Mouse (Mus musculus) CH12.LX (cell line): Measurements from ENCODE around the gene Ciao2a. TPM values are rescaled to one million over a fixed set of nuclear protein-coding genes. Genes with fewer than 3 reads are reported as not detected.
A peak's percentile ranks its signal among the peaks of the same experiment; 100 is the strongest.

Experiments
- DNase-seq: peaks from one replicate; pipeline ENCODE4 v3.0.0-alpha.2; 2013; ENCODE audit errors: extremely low read depth
- H3K27ac ChIP-seq: 2 replicates; pipeline ENCODE4 v1.5.1; 2012; ENCODE audit warnings: low read depth, mild to moderate bottlenecking, control low read depth, moderate library complexity; ENCODE audit not compliant: insufficient read depth
- H3K27me3 ChIP-seq: replicated peaks from 2 replicates; pipeline ENCODE3; 2012; ENCODE audit warnings: inconsistent platforms
- H3K36me3 ChIP-seq, 2 experiments: replicated peaks in 1 of 2; 2 replicates each; pipeline versions ENCODE3 to v1.6.1; 2012; ENCODE audit warnings: inconsistent platforms in 1 of 2, low read length in 1 of 2, mild to moderate bottlenecking in 1 of 2, mixed read lengths in 1 of 2, moderate library complexity in 1 of 2; ENCODE audit not compliant: control insufficient read depth in 1 of 2, insufficient read depth in 1 of 2
- H3K4me1 ChIP-seq, 2 experiments: 2 replicates each; pipeline ENCODE4 v1.6.1; 2012; ENCODE audit warnings: inconsistent platforms in 1 of 2, moderate library complexity in 1 of 2; ENCODE audit not compliant: insufficient read depth in 2 of 2, control insufficient read depth in 1 of 2
- H3K4me2 ChIP-seq: 2 replicates; pipeline ENCODE4 v1.6.1; 2012; ENCODE audit warnings: low read depth, mild to moderate bottlenecking, control low read depth; ENCODE audit not compliant: poor library complexity, insufficient read depth, severe bottlenecking
- H3K4me3 ChIP-seq, 3 experiments: fragments of 150-350 bp in 1 of 3; sonication (generic) in 1 of 3; replicated peaks in 1 of 3; 2 replicates each; pipeline versions ENCODE3 to v1.5.1; 2011 to 2012; ENCODE audit warnings: low read depth in 2 of 3, low read length in 2 of 3, mild to moderate bottlenecking in 2 of 3, moderate library complexity in 2 of 3, control low read depth in 1 of 3, improper control_type of control experiment in 1 of 3, inconsistent platforms in 1 of 3, mixed read lengths in 1 of 3; ENCODE audit not compliant: poor library complexity in 1 of 3
- H3K79me2 ChIP-seq: replicated peaks from 2 replicates; pipeline ENCODE4 v1.6.1; 2012; ENCODE audit warnings: mild to moderate bottlenecking, moderate library complexity; ENCODE audit not compliant: control insufficient read depth, poor library complexity, insufficient read depth, severe bottlenecking; ENCODE audit errors: extremely low read depth
- H3K9ac ChIP-seq: 2 replicates; pipeline ENCODE4 v1.6.1; 2012; ENCODE audit warnings: low read depth, mild to moderate bottlenecking, control low read depth, moderate library complexity; ENCODE audit not compliant: insufficient read depth
- H3K9me3 ChIP-seq: replicated peaks from 2 replicates; pipeline ENCODE3; 2012; ENCODE audit warnings: low read length, inconsistent platforms, mixed read lengths
- BHLHE40 ChIP-seq: IDR thresholded peaks from 2 replicates; pipeline ENCODE4 v1.6.1; 2011; ENCODE audit warnings: mild to moderate bottlenecking, low read depth, low read length, improper control_type of control experiment
- CHD2 ChIP-seq: IDR thresholded peaks from 2 replicates; pipeline ENCODE4 v1.6.1; 2011; ENCODE audit warnings: low read length, improper control_type of control experiment
- ELF1 ChIP-seq: IDR thresholded peaks from 2 replicates; pipeline ENCODE4 v1.6.1; 2014; ENCODE audit warnings: low read depth, mild to moderate bottlenecking, inconsistent platforms, low read length, improper control_type of control experiment
- ETS1 ChIP-seq: conservative IDR thresholded peaks from 2 replicates; pipeline ENCODE4 v1.6.1; 2012; ENCODE audit warnings: low read depth, mild to moderate bottlenecking, inconsistent platforms, low read length, improper control_type of control experiment, moderate library complexity
- HCFC1 ChIP-seq: IDR thresholded peaks from 2 replicates; pipeline ENCODE4 v1.6.1; 2012; ENCODE audit warnings: low read depth, mild to moderate bottlenecking, inconsistent platforms, low read length, improper control_type of control experiment
- IRF4 ChIP-seq: IDR thresholded peaks from 2 replicates; pipeline ENCODE4 v1.6.1; 2014; ENCODE audit warnings: low read depth, mild to moderate bottlenecking, inconsistent platforms, low read length, improper control_type of control experiment
- JUND ChIP-seq: conservative IDR thresholded peaks from 2 replicates; pipeline ENCODE4 v1.6.1; 2011; ENCODE audit warnings: low read depth, low read length, improper control_type of control experiment
- KAT2A ChIP-seq: IDR thresholded peaks from 2 replicates; pipeline ENCODE4 v1.6.1; 2012; ENCODE audit warnings: low read length, improper control_type of control experiment, inconsistent platforms; ENCODE audit not compliant: insufficient replicate concordance
- MAX ChIP-seq: IDR thresholded peaks from 2 replicates; pipeline ENCODE4 v1.6.1; 2011; ENCODE audit warnings: low read length, improper control_type of control experiment
- MXI1 ChIP-seq: IDR thresholded peaks from 2 replicates; pipeline ENCODE4 v1.6.1; 2011; ENCODE audit warnings: mild to moderate bottlenecking, low read depth, low read length, improper control_type of control experiment
- MYC ChIP-seq: IDR thresholded peaks from 2 replicates; pipeline ENCODE4 v1.6.1; 2011; ENCODE audit warnings: low read depth, mild to moderate bottlenecking, improper control_type of control experiment, low read length
- NELFE ChIP-seq: IDR thresholded peaks from 2 replicates; pipeline ENCODE4 v1.6.1; 2011; ENCODE audit warnings: low read depth, low read length, improper control_type of control experiment
- NRF1 ChIP-seq: IDR thresholded peaks from 2 replicates; pipeline ENCODE4 v1.6.1; 2014; ENCODE audit warnings: low read depth, mild to moderate bottlenecking, inconsistent platforms, low read length, improper control_type of control experiment, moderate library complexity
- PAX5 ChIP-seq: IDR thresholded peaks from 2 replicates; pipeline ENCODE4 v1.6.1; 2012; ENCODE audit warnings: low read length, inconsistent platforms, mixed read lengths
- POLR2A ChIP-seq: IDR thresholded peaks from 2 replicates; pipeline ENCODE4 v1.6.1; 2011; ENCODE audit warnings: low read depth, mild to moderate bottlenecking, improper control_type of control experiment, low read length
- POLR2AphosphoS2 ChIP-seq: IDR thresholded peaks from 2 replicates; pipeline ENCODE4 v1.6.1; 2011; ENCODE audit warnings: low read depth, low read length, improper control_type of control experiment
- SIN3A ChIP-seq: IDR thresholded peaks from 2 replicates; pipeline ENCODE4 v1.6.1; 2012; ENCODE audit warnings: low read length, improper control_type of control experiment, inconsistent platforms
- SMC3 ChIP-seq: IDR thresholded peaks from 2 replicates; pipeline ENCODE4 v1.6.1; 2011; ENCODE audit warnings: low read depth, low read length, improper control_type of control experiment
- TBP ChIP-seq: conservative IDR thresholded peaks from 2 replicates; pipeline ENCODE4 v1.6.1; 2011; ENCODE audit warnings: low read depth, low read length, improper control_type of control experiment
- TCF12 ChIP-seq: IDR thresholded peaks from 2 replicates; pipeline ENCODE4 v1.6.1; 2014; ENCODE audit warnings: low read depth, mild to moderate bottlenecking, inconsistent platforms, low read length, improper control_type of control experiment
- UBTF ChIP-seq: IDR thresholded peaks from 2 replicates; pipeline ENCODE4 v1.6.1; 2012; ENCODE audit warnings: low read depth, mild to moderate bottlenecking, inconsistent platforms, low read length, improper control_type of control experiment, moderate library complexity
- USF1 ChIP-seq: IDR thresholded peaks from 2 replicates; pipeline ENCODE4 v1.6.1; 2014; ENCODE audit warnings: low read depth, mild to moderate bottlenecking, inconsistent platforms, low read length, improper control_type of control experiment
- ZMIZ1 ChIP-seq: IDR thresholded peaks from 2 replicates; pipeline ENCODE4 v1.6.1; 2012; ENCODE audit warnings: low read depth, mild to moderate bottlenecking, inconsistent platforms, low read length, improper control_type of control experiment
- ZNF384 ChIP-seq: IDR thresholded peaks from 2 replicates; pipeline ENCODE4 v1.6.1; 2012; ENCODE audit warnings: low read depth, low read length, improper control_type of control experiment, inconsistent platforms
- dilution Hi-C: fragments of 300-500 bp; cut with MboI; formaldehyde crosslinking; loops from 2 replicates; pipeline ENCODE4 v1.14.3; 2020; ENCODE audit warnings: low sequenced_read_pairs; ENCODE audit not compliant: extremely low pct_unique_long_range_greater_than_20kb, extremely low pct_ligation_motif_present
- in situ Hi-C: fragments of 300-500 bp; cut with MboI; formaldehyde crosslinking; loops from 3 replicates; pipeline ENCODE4 v1.14.3; 2019; ENCODE audit warnings: low sequenced_read_pairs, low pct_ligation_motif_present, low pct_unique_long_range_greater_than_20kb, mixed read lengths
- polyA plus RNA-seq: library from polyadenylated mRNA; unstranded; fragments of >175 nt; gene quantifications from 2 replicates; pipeline ENCODE4 v1.2.1, GENCODE M21; 2012; ENCODE audit warnings: low read depth; ENCODE audit not compliant: insufficient read length
- total RNA-seq, 2 experiments: library from RNA; depleted of rRNA; stranded (reverse); fragments of 300-350 nt in 1 of 2; fragments of >200 nt in 1 of 2; gene quantifications; 2 replicates each; pipeline ENCODE4 v1.2.3; 2012 to 2014

Gene Ciao2a
- total and polyA plus RNA-seq, 3 experiments, result 144 to 359 (median 197) TPM

DNA sequence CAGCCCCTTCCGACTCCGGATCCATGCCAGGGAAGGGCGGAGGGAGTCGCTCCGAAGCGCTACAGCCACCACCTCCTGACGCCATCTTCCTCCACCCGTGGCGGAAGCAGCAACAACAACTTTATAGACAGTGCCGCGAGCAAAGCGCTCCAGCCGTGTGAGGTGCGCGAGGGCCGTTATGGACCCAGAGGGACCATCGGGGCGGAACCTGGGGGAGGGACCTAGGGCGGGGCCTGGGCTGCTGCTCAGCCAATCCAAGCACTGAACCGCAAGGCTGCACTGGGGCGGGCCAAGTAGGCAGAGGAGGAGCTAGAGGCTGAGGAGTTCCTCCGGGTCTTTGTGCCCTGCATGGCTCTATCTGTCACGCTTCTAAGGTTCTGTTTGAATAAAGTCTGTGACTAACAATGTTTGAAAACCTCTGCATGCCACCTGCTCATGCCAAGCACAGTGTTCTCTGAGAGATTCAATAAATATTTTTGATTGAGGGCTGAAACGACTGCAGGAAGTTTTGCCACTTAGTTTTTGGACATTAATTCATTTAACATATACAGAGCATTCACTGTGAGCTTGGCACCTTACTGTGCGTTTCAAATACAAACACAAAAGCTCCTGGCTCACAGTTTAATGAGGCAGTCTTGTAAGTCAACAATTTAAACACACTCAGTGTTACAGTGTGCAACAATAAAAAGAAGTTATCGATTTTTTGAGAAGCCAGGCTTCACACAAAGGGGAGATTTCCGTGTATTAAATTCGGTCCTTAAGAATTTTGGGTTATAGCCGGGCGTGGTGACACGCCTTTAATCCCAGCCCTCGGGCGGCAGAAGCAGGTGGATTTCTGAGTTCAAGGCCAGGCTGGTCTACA, 1.5 kb upstream of the Ciao2a start:
- H3K27ac ChIP-seq, result peak overlapping the region; percentile 41; the same call in 1 of the 2 replicates
- dilution Hi-C loops (no loop called here), in situ Hi-C loops (loop anchor here (25.0 kb wide), 2 partner anchors 387 to 662 kb away; partner anchors contain the start of genes Aph1b, Fbxl22 and Gm10647)
- peaks cover 59% of the 10 kb centered on the region for H3K79me2 ChIP-seq
- H3K4me2 ChIP-seq, result peak overlapping the region; percentile 99
- H3K27me3 ChIP-seq, result no peaks in the 10 kb centered on the region
- H3K9ac ChIP-seq, result peak overlapping the region; percentile 89
- no peaks in the 10 kb centered on the region for H3K9me3 ChIP-seq
- H3K4me3 ChIP-seq, result peak overlapping the region; percentile 68 to 92 (median 86)
- TF ChIP-seq ELF1, result peak; percentile 87
- TF ChIP-seq HCFC1, result peak; percentile 91
- TF ChIP-seq MYC, result peak; percentile 87; the same call in 1 of the 2 replicates
- TF ChIP-seq NRF1, result peak; percentile 75
- TF ChIP-seq USF1, result no peak
- 0 out of 2 replicates have a peak, but pooled peaks have one; percentile 45 for TF ChIP-seq BHLHE40
- TF ChIP-seq ZNF384, result peak; percentile 16; the same call in 1 of the 2 replicates
- peak; percentile 57; the same call in 1 of the 2 replicates for TF ChIP-seq TBP
- TF ChIP-seq JUND, result no peak
- 0 out of 2 replicates have a peak, but pooled peaks have one; percentile 25 for TF ChIP-seq UBTF
- TF ChIP-seq SIN3A, result peak; percentile 95
- peak; percentile 77 for TF ChIP-seq MXI1
- TF ChIP-seq SMC3, result no peak
- TF ChIP-seq POLR2A, result peak; percentile 95
- TF ChIP-seq CHD2, result 0 out of 2 replicates have a peak, but pooled peaks have one; percentile 10
- TF ChIP-seq NELFE, result peak; percentile 90
- peak; percentile 60; the same call in 1 of the 2 replicates for TF ChIP-seq ZMIZ1
- peak; percentile 74; the same call in 1 of the 2 replicates for TF ChIP-seq KAT2A
- peak; percentile 83; the same call in 1 of the 2 replicates for TF ChIP-seq MAX
- TF ChIP-seq ETS1, result 0 out of 2 replicates have a peak, but pooled peaks have one; percentile 33
- no peak for TF ChIP-seq POLR2AphosphoS2
- TF ChIP-seq PAX5, result no peak
- peak; percentile 32; the same call in 1 of the 2 replicates for TF ChIP-seq IRF4
- TF ChIP-seq TCF12, result peak; percentile 94
- peak; percentile 99 for DNase-seq
- peaks cover 5 to 48% of the 10 kb centered on the region in 2 experiments; a peak in 3 of 4 replicates for H3K4me1 ChIP-seq
- peaks cover 8 to 28% of the 10 kb centered on the region in 2 experiments for H3K36me3 ChIP-seq
